Mouse (Mus musculus) testis, postnatal 14 days (tissue): Measurements from ENCODE around the gene Synj2.

ENCODE experiments used
- DNase-seq: peaks from one replicate; pipeline ENCODE4 v3.0.0; 2021; ENCODE audit warnings: low spot score

Gene Synj2

GRCm38 (mm10) chr17:5941230-5942043 is at the start of gene Synj2:
Synj2 (plus strand) TSS chr17:5941280.
- DNase-seq = peak; percentile 54

GRCm38 (mm10) chr17:5891933-5892683 is 49.0 kb upstream of the Synj2 start:
- DNase-seq = no peak

DNA sequence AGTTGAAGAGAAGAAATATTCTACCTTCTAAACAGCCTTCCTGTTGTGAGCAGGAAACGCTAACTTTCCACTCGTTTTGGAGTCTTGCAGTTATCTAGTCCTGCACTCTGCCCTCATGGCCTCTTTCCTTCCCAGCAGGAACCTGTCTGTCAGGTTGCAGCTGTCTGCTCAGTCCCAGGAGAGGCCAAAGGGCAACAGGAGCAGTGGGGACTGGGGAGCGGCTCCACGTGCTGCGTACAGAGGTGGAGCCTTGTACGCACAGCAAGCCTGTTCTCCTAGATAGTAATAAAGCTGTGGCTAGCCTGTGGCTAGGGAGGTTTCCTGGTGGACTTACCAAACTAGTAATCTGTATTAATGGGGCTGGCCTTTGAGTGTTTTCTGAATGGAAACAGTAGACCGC is 48.0 kb upstream of the Synj2 start:
- no peak for DNase-seq

GRCm38 (mm10) chr17:5893574-5894148 is 47.4 kb upstream of the Synj2 start:
- no peak for DNase-seq

DNA sequence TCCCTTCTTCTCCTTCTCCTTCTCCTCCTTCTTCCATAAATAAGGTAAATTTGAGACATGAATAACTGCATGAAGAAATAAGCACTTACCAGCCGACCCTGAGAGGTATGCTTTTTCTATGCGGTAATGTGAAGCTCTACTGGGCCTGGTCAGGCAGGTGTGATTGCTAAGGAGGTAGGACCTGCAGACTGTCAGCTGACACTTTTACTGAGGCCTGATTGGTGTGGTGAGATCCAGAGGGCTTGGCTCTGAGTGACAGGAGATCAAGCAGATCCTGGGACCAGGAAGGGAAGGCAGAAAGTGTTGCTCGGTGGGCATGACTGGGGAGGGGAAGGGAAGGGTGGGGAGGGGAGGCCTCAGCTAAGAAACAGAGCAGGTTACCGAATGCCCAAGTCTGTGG is 45.0 kb upstream of the Synj2 start:
- DNase-seq = no peak

GRCm38 (mm10) chr17:5896607-5897006 is 44.5 kb upstream of the Synj2 start:
- no peak for DNase-seq

DNA sequence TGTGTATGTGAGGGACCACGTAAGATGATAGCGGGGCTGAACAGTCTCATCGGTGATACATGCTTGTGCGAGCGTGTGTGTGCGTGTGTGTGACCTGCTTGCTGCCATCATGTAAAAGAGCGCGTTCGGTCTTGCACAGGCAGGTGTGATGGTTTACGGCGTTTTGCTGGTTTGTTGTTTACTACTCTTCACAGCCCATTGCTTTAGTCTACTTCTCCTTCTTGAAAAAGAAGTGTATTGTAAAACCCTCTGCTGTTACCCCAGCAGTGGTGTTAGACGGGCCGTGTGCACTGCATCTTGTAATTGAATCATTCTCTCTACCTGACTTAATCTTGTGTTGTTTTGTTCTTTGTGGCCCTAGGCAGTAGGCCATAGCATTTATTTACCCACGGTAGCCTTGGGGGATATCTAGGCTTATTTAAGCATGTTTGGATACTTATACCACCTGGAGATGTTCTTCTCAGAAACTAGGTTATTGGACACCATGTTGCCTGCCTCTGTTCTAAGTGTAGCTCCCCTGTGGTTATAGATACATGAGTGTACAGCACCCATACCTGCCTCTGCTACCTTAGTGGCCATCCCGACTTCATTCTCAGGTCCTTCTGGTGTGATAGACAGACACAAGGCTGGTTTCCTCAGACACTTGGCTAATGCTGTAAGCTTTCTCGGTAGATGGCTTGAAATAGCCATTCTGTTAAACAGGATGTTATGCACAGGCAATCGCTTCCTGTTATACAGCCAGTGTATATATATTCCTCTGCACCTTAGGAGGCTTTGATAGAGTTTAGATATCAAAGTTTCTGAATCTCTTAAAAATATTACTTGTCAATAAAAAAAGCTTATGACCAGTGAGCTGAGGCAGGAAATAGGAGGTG is 43.5 kb upstream of the Synj2 start:
- no peak for DNase-seq

DNA sequence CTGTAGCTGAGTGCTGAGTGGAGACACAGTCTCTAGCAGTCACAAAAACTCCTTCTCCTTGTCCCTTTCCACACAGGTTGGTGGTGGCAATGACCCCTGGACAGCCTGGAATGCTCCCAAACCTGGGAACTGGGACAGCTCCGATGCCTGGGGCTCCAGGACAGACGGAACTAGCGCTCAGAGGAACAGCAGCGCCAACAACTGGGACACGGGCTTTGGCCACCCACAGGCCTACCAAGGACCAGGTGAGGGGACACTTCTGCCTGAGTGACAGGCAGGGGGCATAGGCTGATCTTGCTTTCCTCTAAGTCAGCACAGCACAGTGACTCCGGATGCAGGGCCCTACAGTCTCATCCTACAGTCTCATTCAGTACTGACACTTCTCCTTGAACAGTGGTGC is 41.8 kb upstream of the Synj2 start:
- no peak for DNase-seq

DNA sequence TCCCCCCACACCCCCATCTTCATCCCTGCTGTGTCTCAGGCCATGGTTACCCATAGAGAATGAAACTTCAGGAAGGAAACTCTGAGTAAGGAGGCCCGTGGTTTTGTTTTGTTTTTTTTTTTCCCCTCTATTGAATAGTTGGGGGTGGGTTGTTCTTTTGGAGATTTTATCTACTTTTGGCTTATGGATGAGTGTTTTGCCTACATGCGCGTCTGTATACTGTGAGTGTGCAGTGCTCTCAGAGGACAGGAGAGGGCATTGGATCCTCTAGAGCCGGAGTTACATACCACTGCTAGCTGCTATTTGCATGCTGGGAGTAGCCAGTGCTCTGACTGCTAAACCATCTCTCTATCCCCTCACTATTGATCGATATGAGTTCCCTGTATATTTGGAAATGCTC is 39.7 kb upstream of the Synj2 start:
- DNase-seq = no peak

- DNase-seq = no peak
These were observed 37.3 kb upstream of the Synj2 start for GRCm38 (mm10) chr17:5903630-5904301.

DNA sequence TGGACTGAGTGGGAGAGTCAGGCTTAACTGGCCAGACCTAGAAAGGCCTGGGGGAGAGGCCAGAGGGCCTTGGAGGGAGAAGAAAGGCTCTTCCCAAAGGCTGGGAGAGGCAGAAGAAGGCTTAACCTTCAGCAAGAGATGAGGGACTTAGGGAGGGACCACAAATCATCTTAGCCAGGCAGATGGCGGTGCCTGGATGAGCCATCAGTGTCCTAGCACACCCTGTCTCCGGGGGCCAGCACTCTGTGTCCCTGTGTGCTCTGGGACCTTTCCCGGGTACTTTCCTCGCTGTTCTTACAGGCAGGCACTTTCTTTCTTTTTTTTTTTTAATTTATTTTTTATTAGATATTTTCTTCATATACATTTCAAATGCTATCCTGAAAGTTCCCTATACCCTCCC is 31.4 kb upstream of the Synj2 start:
- DNase-seq = peak; percentile 23

GRCm38 (mm10) chr17:5911591-5911990 is 29.5 kb upstream of the Synj2 start:
- no peak for DNase-seq

DNA sequence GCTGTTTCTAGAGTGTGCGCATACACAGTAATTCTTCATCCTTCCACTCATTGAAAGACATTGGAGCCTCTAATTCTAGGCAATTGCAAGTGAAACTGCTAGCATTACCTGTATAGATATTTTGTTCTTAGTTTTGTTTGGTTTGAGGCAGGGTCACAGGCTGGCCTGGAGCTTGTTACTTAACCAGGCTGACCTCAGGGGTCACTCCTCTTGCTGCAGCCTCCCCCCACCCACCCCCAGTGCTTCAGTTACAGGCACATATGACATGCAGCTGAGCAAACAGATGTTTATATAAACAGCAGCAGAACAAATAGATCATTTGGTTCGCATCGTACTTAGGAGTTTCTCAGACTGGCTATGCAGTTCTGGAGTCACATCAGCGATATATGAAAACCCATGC is 28.3 kb upstream of the Synj2 start:
- no peak for DNase-seq

DNA sequence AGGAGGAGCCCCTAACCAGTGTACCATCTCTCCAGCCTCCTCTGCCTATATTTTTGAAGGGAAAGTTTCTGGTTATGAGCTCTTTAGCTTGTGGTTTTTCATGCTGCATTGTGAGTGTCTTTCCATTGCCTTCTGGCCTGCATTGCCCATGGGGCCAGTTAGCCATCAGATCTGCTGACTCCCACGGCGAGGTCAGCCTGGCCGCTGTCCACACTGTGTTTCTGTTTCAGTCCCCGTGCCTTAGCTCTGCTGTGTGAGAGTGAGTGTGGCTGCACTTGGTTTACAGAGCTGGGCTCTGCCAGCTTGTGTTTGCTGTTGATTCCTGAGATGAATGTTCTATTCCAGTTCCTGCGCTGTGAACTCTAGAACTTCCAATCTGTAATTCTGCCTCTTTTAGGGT is 26.9 kb upstream of the Synj2 start:
- DNase-seq = no peak

DNA sequence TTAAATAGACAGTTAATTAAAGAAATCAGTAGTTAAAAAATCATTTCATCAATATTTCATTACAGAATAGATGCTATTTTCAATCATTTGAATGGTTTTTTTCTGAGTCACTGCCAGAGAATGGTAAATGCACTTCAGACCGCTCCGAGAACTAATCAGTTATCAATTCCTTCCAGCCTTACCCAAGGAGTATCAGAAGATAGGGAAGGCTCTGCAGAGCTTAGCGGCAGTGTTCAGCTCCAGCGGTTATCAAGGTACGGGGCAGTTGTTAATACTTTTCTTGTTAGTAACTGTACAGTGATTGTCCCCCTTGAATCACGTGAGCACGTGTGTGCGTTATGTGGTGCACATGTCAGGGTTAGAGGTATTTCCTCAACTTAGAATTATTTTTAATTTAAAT is 19.1 kb upstream of the Synj2 start:
- DNase-seq = no peak

DNA sequence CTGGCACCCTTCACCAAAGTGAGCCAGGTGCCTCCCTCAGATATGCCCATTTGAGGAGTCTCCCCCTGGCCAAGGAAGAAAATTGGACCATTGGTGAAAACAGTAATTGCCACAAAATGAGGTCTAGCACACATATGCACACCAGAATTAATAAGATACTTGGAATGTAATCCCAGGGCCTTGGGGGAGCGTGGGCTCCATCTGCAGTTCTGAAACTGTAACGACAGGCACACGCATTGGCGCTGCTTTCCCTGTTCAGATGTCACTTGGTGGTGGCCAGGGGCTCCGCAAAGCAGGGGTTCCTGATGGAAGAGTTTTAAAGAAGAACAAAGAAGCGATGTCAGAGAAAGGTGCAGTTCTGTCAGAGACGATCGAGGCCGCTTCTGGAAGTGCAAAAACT is 17.8 kb upstream of the Synj2 start:
- DNase-seq = no peak

- no peak for DNase-seq
These were observed 16.8 kb upstream of the Synj2 start for GRCm38 (mm10) chr17:5924238-5924637.

- DNase-seq = no peak
These were observed 14.4 kb upstream of the Synj2 start for GRCm38 (mm10) chr17:5926710-5927109.

GRCm38 (mm10) chr17:5929031-5929430 is 12.0 kb upstream of the Synj2 start:
- DNase-seq = no peak

GRCm38 (mm10) chr17:5932161-5932560 is 8.9 kb upstream of the Synj2 start:
- DNase-seq = no peak

- DNase-seq = peak; percentile 83
These were observed 6.3 kb upstream of the Synj2 start for GRCm38 (mm10) chr17:5934554-5935324.
